Mouse (Mus musculus): ENCODE results near the gene Gpld1. TPM values are rescaled to one million over a fixed set of nuclear protein-coding genes. Genes with fewer than 3 reads are reported as not detected.

Gpld1 gene
- polyA plus RNA-seq, 2 experiments, result 3.1 to 5.9 TPM

DNA sequence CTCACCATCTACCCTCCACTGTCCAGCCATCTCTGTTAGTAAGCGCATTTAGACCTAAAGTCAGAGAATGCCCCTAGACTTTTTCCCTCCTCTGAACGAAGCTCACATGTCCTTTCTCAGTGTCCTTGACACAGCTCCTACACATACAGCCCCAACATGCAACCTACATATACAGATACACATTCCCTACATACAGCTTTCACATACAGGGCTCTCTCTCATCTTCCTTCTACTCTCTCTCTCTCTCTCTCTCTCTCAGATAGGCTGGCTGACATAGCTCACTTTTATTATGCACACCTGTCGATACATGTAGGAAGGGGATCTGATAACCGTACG lies 6.2 kb upstream of the Gpld1 start:
- TF ChIP-seq CTCF (IDR thresholded peaks at IDR 0.05; ENCODE audit: low read depth) (no peak), EP300 (IDR thresholded peaks at IDR 0.05; ENCODE audit: low read depth) (no peak)
- H3K36me3 ChIP-seq (replicated peaks; ENCODE audit: control insufficient read depth, insufficient read depth, low read depth), result no peaks in the 10 kb centered on the region
- H3K4me1 ChIP-seq (replicated peaks; ENCODE audit: control insufficient read depth in 2 of 2, insufficient read depth in 2 of 2, low read length in 1 of 2), result peaks cover 0 to 2% of the 10 kb centered on the region in 2 experiments; a peak in 1 of 4 replicates
- no peak for ATAC-seq (ENCODE audit: insufficient read depth)
- peak overlapping the region; percentile 65 to 70 for H3K4me3 ChIP-seq (ENCODE audit: insufficient read depth in 1 of 2, low read depth in 2 of 2, low read length in 2 of 2)
- 33% methylated on average over 5 of the region's 5 CpGs for WGBS (ENCODE audit: insufficient replicate concordance)
- H3K27ac ChIP-seq, result no peak overlapping the region
- peaks cover 35% of the 10 kb centered on the region for H3K27me3 ChIP-seq (ENCODE audit: control insufficient read depth, insufficient read depth, low read length)
- peak overlapping the region; percentile 66 for H3K4me2 ChIP-seq (ENCODE audit: low read depth)
- no peak overlapping the region for H3K9ac ChIP-seq (replicated peaks)
- no peaks in the 10 kb centered on the region for H3K9me3 ChIP-seq (ENCODE audit: control insufficient read depth, low read length)
- no peak for DNase-seq (ENCODE audit: low read depth in 3 of 3, low spot score in 3 of 3)

DNA sequence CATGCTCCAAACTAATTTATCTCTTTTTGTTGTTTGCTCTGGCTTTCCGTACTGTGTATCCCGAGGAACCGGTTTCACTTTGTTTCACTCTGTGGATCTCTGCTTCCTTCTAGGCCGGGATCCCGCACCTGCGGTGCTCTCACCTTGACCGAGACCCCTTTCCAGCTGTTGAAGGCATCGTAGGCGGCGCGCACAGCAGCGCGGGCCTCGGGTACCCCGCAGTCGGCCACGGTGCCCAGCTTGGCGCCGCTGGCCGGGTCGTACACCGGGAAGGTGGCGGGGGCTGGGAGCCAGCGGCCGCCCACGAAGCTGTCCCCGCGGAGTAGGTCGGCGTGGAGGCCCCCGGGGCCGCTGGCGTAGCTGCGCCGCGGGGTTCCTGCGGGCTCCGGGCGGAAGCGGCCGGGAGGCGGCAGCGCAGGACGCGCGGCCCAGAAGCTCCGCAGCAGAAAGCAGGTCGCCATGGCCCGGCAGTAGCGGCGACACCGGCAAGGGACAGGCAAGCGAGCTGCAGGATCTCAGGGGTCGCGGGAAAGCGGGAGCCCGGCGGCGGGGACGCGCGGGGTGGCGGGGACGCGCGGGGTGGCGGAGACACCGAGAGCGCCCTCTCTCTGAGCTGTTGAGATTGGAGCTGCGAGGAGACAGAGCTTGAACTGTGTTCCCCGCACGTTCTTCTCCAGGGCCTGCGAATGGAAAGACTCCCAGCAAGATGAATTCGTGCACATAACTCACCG lies 5.7 kb upstream of the Gpld1 start, which contains the start of gene Aldh5a1:
TSS of gene Aldh5a1 (minus strand) at position 554 of the 731 bp plus-strand sequence.
- ATAC-seq (ENCODE audit: insufficient read depth), result peak; percentile 61; the same call in 1 of the 2 replicates
- Histone ChIP-seq H3K27ac (no peak within 1 kb of the TSS), H3K4me3 (ENCODE audit: insufficient read depth in 1 of 2, low read depth in 2 of 2, low read length in 2 of 2) (peak within 1 kb of the TSS; percentile 65 to 70), H3K9ac (replicated peaks) (peak within 1 kb of the TSS; percentile 45), H3K9me3 (ENCODE audit: control insufficient read depth, low read length) (no peaks in the 10 kb centered on the region), H3K36me3 (replicated peaks; ENCODE audit: control insufficient read depth, insufficient read depth, low read depth) (no peaks in the 10 kb centered on the region), H3K4me2 (ENCODE audit: low read depth) (peak within 1 kb of the TSS; percentile 66), H3K4me1 (replicated peaks; ENCODE audit: control insufficient read depth in 2 of 2, insufficient read depth in 2 of 2, low read length in 1 of 2) (peaks cover 0 to 2% of the 10 kb centered on the region in 2 experiments; a peak in 1 of 4 replicates), H3K27me3 (ENCODE audit: control insufficient read depth, insufficient read depth, low read length) (peaks cover 35% of the 10 kb centered on the region)
- DNase-seq (ENCODE audit: low read depth in 3 of 3, low spot score in 3 of 3), result no peak
- under 1% methylated on average over 75 of the region's 75 CpGs for WGBS (ENCODE audit: insufficient replicate concordance)
- TF ChIP-seq EP300 (IDR thresholded peaks at IDR 0.05; ENCODE audit: low read depth), result no peak
- TF ChIP-seq CTCF (IDR thresholded peaks at IDR 0.05; ENCODE audit: low read depth), result no peak

GRCm38 (mm10) chr13:24937839-24938166 lies 5.1 kb upstream of the Gpld1 start:
- TF ChIP-seq CTCF (IDR thresholded peaks at IDR 0.05; ENCODE audit: low read depth), result no peak
- no peak for TF ChIP-seq EP300 (IDR thresholded peaks at IDR 0.05; ENCODE audit: low read depth)
- peaks cover 35% of the 10 kb centered on the region for H3K27me3 ChIP-seq (ENCODE audit: control insufficient read depth, insufficient read depth, low read length)
- H3K4me1 ChIP-seq (replicated peaks; ENCODE audit: control insufficient read depth in 2 of 2, insufficient read depth in 2 of 2, low read length in 1 of 2), result peaks cover 0 to 4% of the 10 kb centered on the region in 2 experiments; a peak in 2 of 4 replicates
- no peak; the same call in 1 of the 2 replicates for ATAC-seq (ENCODE audit: insufficient read depth)
- no peak overlapping the region for H3K27ac ChIP-seq
- no peak overlapping the region for H3K9ac ChIP-seq (replicated peaks)
- no peaks in the 10 kb centered on the region for H3K36me3 ChIP-seq (replicated peaks; ENCODE audit: control insufficient read depth, insufficient read depth, low read depth)
- DNase-seq (ENCODE audit: low read depth in 3 of 3, low spot score in 3 of 3), result no peak
- H3K9me3 ChIP-seq (ENCODE audit: control insufficient read depth, low read length), result no peaks in the 10 kb centered on the region
- WGBS (ENCODE audit: insufficient replicate concordance), result 11% methylated on average over 12 of the region's 12 CpGs
- H3K4me2 ChIP-seq (ENCODE audit: low read depth), result peak overlapping the region; percentile 66
- H3K4me3 ChIP-seq (ENCODE audit: insufficient read depth in 1 of 2, low read depth in 2 of 2, low read length in 2 of 2), result peak overlapping the region; percentile 65 to 70

- Histone ChIP-seq H3K4me2 (ENCODE audit: low read depth) (no peak overlapping the region), H3K4me1 (replicated peaks; ENCODE audit: control insufficient read depth in 2 of 2, insufficient read depth in 2 of 2, low read length in 1 of 2) (peaks cover 0 to 4% of the 10 kb centered on the region in 2 experiments; a peak in 1 of 4 replicates), H3K4me3 (ENCODE audit: insufficient read depth in 1 of 2, low read depth in 2 of 2, low read length in 2 of 2) (no peak overlapping the region), H3K27ac (no peak overlapping the region), H3K27me3 (ENCODE audit: control insufficient read depth, insufficient read depth, low read length) (peaks cover 35% of the 10 kb centered on the region), H3K36me3 (replicated peaks; ENCODE audit: control insufficient read depth, insufficient read depth, low read depth) (no peaks in the 10 kb centered on the region), H3K9ac (replicated peaks) (no peak overlapping the region), H3K9me3 (ENCODE audit: control insufficient read depth, low read length) (no peaks in the 10 kb centered on the region)
- no peak for ATAC-seq (ENCODE audit: insufficient read depth)
- DNase-seq (ENCODE audit: low read depth in 3 of 3, low spot score in 3 of 3), result peak; percentile 39 to 43 (median 42)
- WGBS (ENCODE audit: insufficient replicate concordance), result 6% methylated on average over 9 of the region's 9 CpGs
- TF ChIP-seq EP300 (IDR thresholded peaks at IDR 0.05; ENCODE audit: low read depth) (no peak), CTCF (IDR thresholded peaks at IDR 0.05; ENCODE audit: low read depth) (peak; percentile 80)
Observed at GRCm38 (mm10) chr13:24938683-24939082, 4.3 kb upstream of the Gpld1 start.

DNA sequence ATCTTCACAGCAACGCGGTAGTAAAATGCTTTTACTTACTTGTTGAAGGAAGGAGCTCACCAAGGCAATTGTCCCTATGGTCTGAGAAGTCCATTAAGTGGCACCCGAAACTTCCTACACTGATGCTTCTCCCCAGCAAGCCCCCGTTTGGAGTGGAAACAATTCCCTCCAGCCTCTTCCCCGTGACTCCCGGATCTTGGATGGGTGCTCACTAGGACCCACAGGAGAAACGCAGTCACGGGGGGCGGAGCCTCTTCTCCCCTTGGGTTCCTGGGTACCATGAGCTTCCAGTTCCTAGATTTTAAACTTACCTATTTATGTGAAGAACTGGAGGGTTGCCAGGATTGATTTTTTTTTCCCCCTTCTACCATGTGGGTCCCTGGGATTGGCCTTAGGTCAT lies 3.5 kb upstream of the Gpld1 start:
- Histone ChIP-seq H3K4me2 (ENCODE audit: low read depth) (no peak overlapping the region), H3K4me3 (ENCODE audit: insufficient read depth in 1 of 2, low read depth in 2 of 2, low read length in 2 of 2) (no peak overlapping the region), H3K4me1 (replicated peaks; ENCODE audit: control insufficient read depth in 2 of 2, insufficient read depth in 2 of 2, low read length in 1 of 2) (peaks cover 0 to 4% of the 10 kb centered on the region in 2 experiments; a peak in 1 of 4 replicates), H3K9me3 (ENCODE audit: control insufficient read depth, low read length) (no peaks in the 10 kb centered on the region), H3K36me3 (replicated peaks; ENCODE audit: control insufficient read depth, insufficient read depth, low read depth) (no peaks in the 10 kb centered on the region), H3K27ac (no peak overlapping the region), H3K27me3 (ENCODE audit: control insufficient read depth, insufficient read depth, low read length) (peaks cover 35% of the 10 kb centered on the region), H3K9ac (replicated peaks) (no peak overlapping the region)
- DNase-seq (ENCODE audit: low read depth in 3 of 3, low spot score in 3 of 3) (no peak), ATAC-seq (ENCODE audit: insufficient read depth) (no peak)
- TF ChIP-seq CTCF (IDR thresholded peaks at IDR 0.05; ENCODE audit: low read depth), result no peak
- no peak for TF ChIP-seq EP300 (IDR thresholded peaks at IDR 0.05; ENCODE audit: low read depth)
- 65% methylated on average over 9 of the region's 9 CpGs for WGBS (ENCODE audit: insufficient replicate concordance)

Measured in liver, embryonic 14.5 days (tissue).